Mouse (Mus musculus) liver, postnatal 0 days (tissue): ENCODE results near the gene Olfr312. TPM values are rescaled to one million over a fixed set of nuclear protein-coding genes. Genes with fewer than 3 reads are reported as not detected.

Source experiments
- ATAC-seq: fragments of 200-750 bp; cut with Nextera tagmentation; 2 replicates; pipeline ENCODE4 v1.8.0; 2017; ENCODE audit warnings: mild to moderate bottlenecking, moderate library complexity
- DNase-seq: peaks from one replicate; pipeline ENCODE4 v3.0.0-alpha.2; 2016
- H3K27ac ChIP-seq: fragments of 300-500 bp; sonication (generic); 2 replicates; pipeline ENCODE4 v1.5.1; 2014; ENCODE audit warnings: antibody characterized with exemption, moderate library complexity, mild to moderate bottlenecking, low read depth
- H3K27me3 ChIP-seq: fragments of 300-500 bp; sonication (generic); 2 replicates; pipeline ENCODE4 v1.6.1; 2014; ENCODE audit warnings: low read length, control low read depth, mixed read lengths; ENCODE audit not compliant: insufficient read depth
- H3K36me3 ChIP-seq: fragments of 300-500 bp; sonication (generic); replicated peaks from 2 replicates; pipeline ENCODE4 v1.6.1; 2014; ENCODE audit warnings: mild to moderate bottlenecking, control low read depth, low read length, moderate library complexity, mixed read lengths; ENCODE audit not compliant: insufficient read depth
- H3K4me1 ChIP-seq: fragments of 300-500 bp; sonication (generic); 2 replicates; pipeline ENCODE4 v1.6.1; 2014; ENCODE audit warnings: antibody characterized with exemption, mild to moderate bottlenecking, control low read depth; ENCODE audit not compliant: insufficient read depth
- H3K4me2 ChIP-seq: fragments of 300-500 bp; sonication (generic); 2 replicates; pipeline ENCODE4 v1.6.1; 2014; ENCODE audit warnings: low read depth, mild to moderate bottlenecking, low read length, moderate library complexity, mixed read lengths
- H3K4me3 ChIP-seq: fragments of 300-500 bp; sonication (generic); 2 replicates; pipeline ENCODE4 v1.5.1; 2014; ENCODE audit warnings: low read depth, low read length
- H3K9ac ChIP-seq: fragments of 300-500 bp; sonication (generic); replicated peaks from 2 replicates; pipeline ENCODE4 v1.6.1; 2014; ENCODE audit warnings: mild to moderate bottlenecking, moderate library complexity
- H3K9me3 ChIP-seq: fragments of 300-500 bp; sonication (generic); 2 replicates; pipeline ENCODE4 v1.6.1; 2016; ENCODE audit warnings: mild to moderate bottlenecking, control low read depth, low read length, mixed read lengths
- CTCF ChIP-seq: sonication (generic); IDR thresholded peaks from 2 replicates; pipeline ENCODE4 v1.5.1; 2016; ENCODE audit warnings: antibody characterized with exemption, low read depth
- EP300 ChIP-seq: IDR thresholded peaks from 2 replicates; pipeline ENCODE4 v1.6.1; 2016; ENCODE audit warnings: antibody characterized with exemption, low read depth, mild to moderate bottlenecking
- WGBS: fragments of 180-500 bp; shearing (Covaris S2); extraction: QIAGEN DNeasy Blood & Tissue Kit; methylation state at CpG from one replicate; pipeline ENCODE4 v1.1.7; 2014; ENCODE audit not compliant: insufficient replicate concordance; 5-methylcytosine and 5-hydroxymethylcytosine counted together
- polyA plus RNA-seq: library from polyadenylated mRNA; unstranded; fragments of >200 nt; fragmentation: Nextera tagmentation; extraction: Ambion mirVana; gene quantifications from 2 replicates; pipeline ENCODE4 v1.2.1, GENCODE M21; 2015

Olfr312 gene
- polyA plus RNA-seq, 1 experiment from 2014 or later: not detected

GRCm38 (mm10) chr11:58790646-58791045 lies 38.4 kb upstream of the Olfr312 start:
- 62% methylated on average over 6 of the region's 6 CpGs for WGBS
- H3K9ac ChIP-seq: no peak overlapping the region
- no peak overlapping the region for H3K27ac ChIP-seq
- no peaks in the 10 kb centered on the region for H3K9me3 ChIP-seq
- no peak overlapping the region for H3K4me3 ChIP-seq
- no peak for ATAC-seq
- no peaks in the 10 kb centered on the region for H3K27me3 ChIP-seq
- H3K4me2 ChIP-seq: no peak overlapping the region
- DNase-seq: no peak
- no peaks in the 10 kb centered on the region for H3K36me3 ChIP-seq
- TF ChIP-seq CTCF: no peak
- TF ChIP-seq EP300: no peak
- H3K4me1 ChIP-seq: no peaks in the 10 kb centered on the region

DNA sequence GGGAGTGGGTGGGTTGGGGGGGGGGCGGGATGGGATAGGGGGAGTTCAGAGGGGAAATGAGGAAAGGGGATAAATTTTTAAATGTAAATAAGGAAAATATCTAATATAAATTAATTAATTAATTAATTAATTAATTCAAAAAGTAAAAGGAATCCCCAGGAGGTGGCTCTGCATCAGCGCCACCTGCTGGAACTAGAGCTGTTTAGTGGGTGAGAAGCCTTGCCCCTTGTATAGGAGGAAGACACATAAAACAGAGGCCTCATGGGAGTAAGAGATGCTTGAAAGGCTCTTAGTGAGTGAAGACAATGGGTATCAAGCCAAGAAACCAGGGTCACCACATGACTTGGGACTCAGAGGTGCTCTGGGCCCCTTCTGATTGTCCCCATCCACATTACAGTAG lies 33.2 kb upstream of the Olfr312 start:
- H3K9ac ChIP-seq: no peak overlapping the region
- H3K4me2 ChIP-seq: no peak overlapping the region
- DNase-seq (no peak), ATAC-seq (no peak)
- 87% methylated on average over 2 of the region's 2 CpGs for WGBS
- no peaks in the 10 kb centered on the region for H3K27me3 ChIP-seq
- TF ChIP-seq EP300 (no peak), CTCF (0 out of 2 replicates have a peak, but pooled peaks have one; percentile 4)
- H3K27ac ChIP-seq: no peak overlapping the region
- no peaks in the 10 kb centered on the region for H3K36me3 ChIP-seq
- no peak overlapping the region for H3K4me3 ChIP-seq
- no peaks in the 10 kb centered on the region for H3K9me3 ChIP-seq
- no peaks in the 10 kb centered on the region for H3K4me1 ChIP-seq

DNA sequence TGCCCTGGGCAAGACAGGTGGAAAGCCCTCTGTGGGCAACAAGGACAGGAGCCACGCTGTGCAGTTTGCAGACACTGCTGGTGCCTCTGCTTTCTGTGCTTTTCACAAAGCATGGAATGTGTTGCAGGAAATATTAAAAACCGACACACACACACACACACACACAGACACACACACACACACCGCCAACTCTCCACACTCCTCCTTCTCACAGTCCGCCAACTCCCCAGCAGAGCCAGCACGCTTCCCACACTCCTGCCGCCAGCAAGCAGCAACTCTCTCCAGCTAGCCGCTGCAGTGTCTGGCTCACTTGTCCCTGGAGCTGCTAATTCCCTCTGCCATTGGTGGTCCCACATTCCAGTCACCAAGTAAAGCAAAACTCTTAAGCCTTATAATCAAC lies 32.2 kb upstream of the Olfr312 start:
- TF ChIP-seq CTCF (no peak), EP300 (no peak)
- Histone ChIP-seq H3K4me3 (no peak overlapping the region), H3K4me2 (no peak overlapping the region), H3K36me3 (no peaks in the 10 kb centered on the region), H3K27me3 (no peaks in the 10 kb centered on the region), H3K9ac (no peak overlapping the region), H3K27ac (no peak overlapping the region), H3K4me1 (peaks cover 2% of the 10 kb centered on the region; the same call in 1 of the 2 replicates), H3K9me3 (no peaks in the 10 kb centered on the region)
- WGBS: 69% methylated on average over 7 of the region's 7 CpGs
- DNase-seq (no peak), ATAC-seq (no peak)

GRCm38 (mm10) chr11:58799747-58800146 lies 29.3 kb upstream of the Olfr312 start:
- Histone ChIP-seq H3K9ac (no peak overlapping the region), H3K27ac (no peak overlapping the region), H3K4me2 (no peak overlapping the region), H3K36me3 (no peaks in the 10 kb centered on the region), H3K9me3 (no peaks in the 10 kb centered on the region), H3K4me1 (peaks cover 3% of the 10 kb centered on the region; the same call in 1 of the 2 replicates), H3K4me3 (no peak overlapping the region), H3K27me3 (no peaks in the 10 kb centered on the region)
- no peak for TF ChIP-seq CTCF
- no peak for TF ChIP-seq EP300
- WGBS: 56% methylated on average over 5 of the region's 5 CpGs
- ATAC-seq (no peak), DNase-seq (no peak)

DNA sequence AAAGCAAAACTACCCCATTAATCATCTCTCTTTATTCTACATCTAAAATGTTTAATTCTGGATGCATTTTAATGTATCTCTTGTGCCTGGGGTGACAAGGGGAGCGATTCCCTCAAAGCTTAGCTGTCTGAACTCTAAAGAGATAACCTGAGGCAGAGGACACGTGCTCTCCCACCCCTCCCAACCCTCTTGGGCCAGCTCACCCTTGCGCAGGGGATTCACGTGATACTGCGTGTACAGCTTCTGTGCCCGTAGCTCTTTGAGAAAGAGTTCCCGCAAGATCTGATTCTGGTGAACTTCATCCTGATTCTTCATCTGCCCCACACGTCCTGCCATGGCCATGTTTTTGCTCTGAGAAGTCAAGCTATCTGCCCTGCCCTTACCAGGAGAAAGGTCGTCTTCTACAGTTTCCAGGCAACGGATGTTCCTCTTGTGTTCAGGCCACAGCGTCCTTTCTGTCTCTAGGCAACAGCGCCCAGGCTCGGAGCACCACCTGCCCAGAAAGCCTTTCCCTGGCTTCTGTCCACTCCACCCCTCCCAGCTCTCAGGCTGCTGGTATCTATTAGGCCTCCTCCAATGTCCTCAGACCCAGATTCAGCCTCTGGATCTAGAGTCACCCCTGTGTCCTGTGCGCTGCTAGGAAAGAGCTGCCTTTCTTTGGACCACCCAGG lies 27.3 kb upstream of the Olfr312 start, which contains the start of gene Fam183b:
Gene Fam183b, minus strand, starts transcription at position 403 of the 671 bp plus-strand sequence.
- TF ChIP-seq EP300: no peak
- TF ChIP-seq CTCF: no peak
- Histone ChIP-seq H3K4me2 (peak within 1 kb of the TSS; percentile 13; the same call in 1 of the 2 replicates), H3K36me3 (no peaks in the 10 kb centered on the region), H3K9ac (no peak within 1 kb of the TSS), H3K9me3 (no peaks in the 10 kb centered on the region), H3K4me3 (no peak within 1 kb of the TSS), H3K4me1 (peaks cover 3% of the 10 kb centered on the region; the same call in 1 of the 2 replicates), H3K27me3 (no peaks in the 10 kb centered on the region), H3K27ac (no peak within 1 kb of the TSS)
- ATAC-seq (no peak), DNase-seq (no peak)
- 41% methylated on average over 14 of the region's 14 CpGs for WGBS

DNA sequence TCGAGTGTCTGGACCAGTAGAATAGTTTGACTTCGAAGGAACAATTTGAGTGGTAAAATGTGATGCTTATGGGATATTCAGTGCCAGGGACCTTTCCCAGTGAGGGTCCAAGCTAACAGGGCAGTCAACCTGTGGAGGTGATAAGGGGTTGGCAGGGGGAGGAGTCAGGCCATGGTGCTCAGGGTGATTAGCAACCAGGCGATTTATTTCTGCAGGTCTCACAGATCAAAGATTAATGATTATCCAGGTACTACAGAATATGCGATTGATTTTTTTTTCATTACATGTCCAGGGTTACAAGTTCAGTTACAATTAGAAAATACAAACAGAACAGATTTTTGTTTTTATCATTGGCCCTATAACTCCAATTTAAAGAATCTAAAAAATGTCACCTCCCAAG lies 25.2 kb upstream of the Olfr312 start:
- no peaks in the 10 kb centered on the region for H3K27me3 ChIP-seq
- H3K36me3 ChIP-seq: no peaks in the 10 kb centered on the region
- H3K9me3 ChIP-seq: no peaks in the 10 kb centered on the region
- no peak overlapping the region for H3K9ac ChIP-seq
- DNase-seq: no peak
- WGBS: 54% methylated on average over 4 of the region's 4 CpGs
- H3K27ac ChIP-seq: no peak overlapping the region
- H3K4me3 ChIP-seq: no peak overlapping the region
- no peak for TF ChIP-seq EP300
- no peak for TF ChIP-seq CTCF
- peaks cover 3% of the 10 kb centered on the region; the same call in 1 of the 2 replicates for H3K4me1 ChIP-seq
- ATAC-seq: no peak
- H3K4me2 ChIP-seq: no peak overlapping the region
